Mouse (Mus musculus) MEL (cell line): ENCODE measurements around the gene Zkscan17. TPM values are rescaled to one million over a fixed set of nuclear protein-coding genes. Genes with fewer than 3 reads are reported as not detected.

Experiments
- DNase-seq: peaks from one replicate; pipeline ENCODE4 v3.0.0; 2011; ENCODE audit warnings: low read depth, low spot score
- H3K27ac ChIP-seq: 2 replicates; pipeline ENCODE4 v1.5.1; 2012; ENCODE audit warnings: low read depth, mild to moderate bottlenecking, control low read depth, low read length, moderate library complexity; ENCODE audit not compliant: control insufficient read depth
- H3K27me3 ChIP-seq, 2 experiments: fragments of 150-350 bp in 1 of 2; sonication (generic) in 1 of 2; 2 replicates each; pipeline ENCODE4 v1.6.1; 2012; ENCODE audit warnings: low read length in 2 of 2, mild to moderate bottlenecking in 2 of 2, improper control_type of control experiment in 1 of 2, moderate library complexity in 1 of 2; ENCODE audit not compliant: insufficient read depth in 2 of 2, control insufficient read depth in 1 of 2
- H3K36me3 ChIP-seq, 2 experiments: 2 replicates each; pipeline ENCODE4 v1.6.1; 2012 to 2014; ENCODE audit warnings: low read length in 2 of 2, improper control_type of control experiment in 1 of 2, inconsistent platforms in 1 of 2, mild to moderate bottlenecking in 1 of 2; ENCODE audit not compliant: insufficient read depth in 2 of 2, control insufficient read depth in 1 of 2
- H3K4me1 ChIP-seq, 2 experiments: fragments of 150-350 bp in 1 of 2; sonication (generic) in 1 of 2; 2 replicates each; pipeline ENCODE4 v1.6.1; 2012; ENCODE audit warnings: low read length in 2 of 2, improper control_type of control experiment in 1 of 2, mild to moderate bottlenecking in 1 of 2; ENCODE audit not compliant: insufficient read depth in 2 of 2, control insufficient read depth in 1 of 2
- H3K4me3 ChIP-seq, 2 experiments: fragments of 150-350 bp in 1 of 2; sonication (generic) in 1 of 2; 2 replicates each; pipeline ENCODE4 v1.5.1; 2012; ENCODE audit warnings: low read depth in 2 of 2, low read length in 2 of 2, mild to moderate bottlenecking in 2 of 2, moderate library complexity in 2 of 2, control low read depth in 1 of 2, improper control_type of control experiment in 1 of 2; ENCODE audit not compliant: control insufficient read depth in 1 of 2, insufficient read depth in 1 of 2
- H3K79me2 ChIP-seq: 2 replicates; pipeline ENCODE4 v1.6.1; 2012; ENCODE audit warnings: mild to moderate bottlenecking, low read length, moderate library complexity; ENCODE audit not compliant: control insufficient read depth, poor library complexity, insufficient read depth
- H3K9ac ChIP-seq: 2 replicates; pipeline ENCODE4 v1.6.1; 2012; ENCODE audit warnings: low read depth, mild to moderate bottlenecking, control low read depth, low read length, moderate library complexity; ENCODE audit not compliant: control insufficient read depth, poor library complexity, severe bottlenecking
- H3K9me3 ChIP-seq: fragments of 150-350 bp; sonication (generic); replicated peaks from 2 replicates; pipeline ENCODE4 v1.6.1; 2012; ENCODE audit warnings: mild to moderate bottlenecking, low read length, improper control_type of control experiment, moderate library complexity; ENCODE audit not compliant: insufficient read depth
- CTCF ChIP-seq, 3 experiments: IDR thresholded peaks in 2 of 3; conservative IDR thresholded peaks in 1 of 3; 2 replicates each; pipeline ENCODE4 v1.5.1; 2011 to 2012; ENCODE audit warnings: low read length in 3 of 3, low read depth in 2 of 3, mild to moderate bottlenecking in 2 of 3, improper control_type of control experiment in 1 of 3, inconsistent platforms in 1 of 3, mixed read lengths in 1 of 3, moderate library complexity in 1 of 3; ENCODE audit not compliant: control insufficient read depth in 1 of 3, insufficient read depth in 1 of 3, poor library complexity in 1 of 3, severe bottlenecking in 1 of 3
- GABPA ChIP-seq: IDR thresholded peaks from 2 replicates; pipeline ENCODE4 v1.6.1; 2012; ENCODE audit warnings: low read depth, mild to moderate bottlenecking, inconsistent platforms, low read length, improper control_type of control experiment, moderate library complexity
- GATA1 ChIP-seq: IDR thresholded peaks from 2 replicates; pipeline ENCODE4 v1.6.1; 2011; ENCODE audit warnings: low read depth, low read length, improper control_type of control experiment
- MXI1 ChIP-seq: IDR thresholded peaks from 2 replicates; pipeline ENCODE4 v1.6.1; 2011; ENCODE audit warnings: mild to moderate bottlenecking, low read depth, low read length, improper control_type of control experiment
- MYC ChIP-seq: IDR thresholded peaks from 2 replicates; pipeline ENCODE4 v1.6.1; 2011; ENCODE audit warnings: low read depth, mild to moderate bottlenecking, low read length, improper control_type of control experiment, moderate library complexity
- NRF1 ChIP-seq: IDR thresholded peaks from 2 replicates; pipeline ENCODE4 v1.6.1; 2014; ENCODE audit warnings: low read depth, mild to moderate bottlenecking, inconsistent platforms, low read length, improper control_type of control experiment, moderate library complexity; ENCODE audit not compliant: poor library complexity, insufficient read depth, severe bottlenecking
- POLR2A ChIP-seq, 2 experiments: IDR thresholded peaks; 2 replicates each; pipeline ENCODE4 v1.6.1; 2011 to 2012; ENCODE audit warnings: low read length in 2 of 2, mild to moderate bottlenecking in 2 of 2, control low read depth in 1 of 2, improper control_type of control experiment in 1 of 2, low read depth in 1 of 2, moderate library complexity in 1 of 2; ENCODE audit not compliant: control insufficient read depth in 1 of 2, insufficient read depth in 1 of 2, poor library complexity in 1 of 2
- RAD21 ChIP-seq: IDR thresholded peaks from 2 replicates; pipeline ENCODE4 v1.6.1; 2011; ENCODE audit warnings: mild to moderate bottlenecking, low read depth, low read length, improper control_type of control experiment
- SIN3A ChIP-seq: IDR thresholded peaks from 2 replicates; pipeline ENCODE4 v1.6.1; 2012; ENCODE audit warnings: low read length, improper control_type of control experiment, inconsistent platforms
- TCF12 ChIP-seq: IDR thresholded peaks from 2 replicates; pipeline ENCODE4 v1.6.1; 2014; ENCODE audit warnings: low read depth, mild to moderate bottlenecking, inconsistent platforms, low read length, improper control_type of control experiment, moderate library complexity
- UBTF ChIP-seq: IDR thresholded peaks from 2 replicates; pipeline ENCODE4 v1.6.1; 2012; ENCODE audit warnings: low read depth, mild to moderate bottlenecking, inconsistent platforms, low read length, improper control_type of control experiment, moderate library complexity, borderline replicate concordance; ENCODE audit not compliant: insufficient read depth
- ZKSCAN1 ChIP-seq: IDR thresholded peaks from 2 replicates; pipeline ENCODE4 v1.6.1; 2012; ENCODE audit warnings: low read depth, mild to moderate bottlenecking, inconsistent platforms, low read length, improper control_type of control experiment, moderate library complexity
- ZNF384 ChIP-seq: IDR thresholded peaks from 2 replicates; pipeline ENCODE4 v1.6.1; 2012; ENCODE audit warnings: low read depth, mild to moderate bottlenecking, inconsistent platforms, low read length, improper control_type of control experiment
- polyA plus RNA-seq, 2 experiments: library from polyadenylated mRNA; stranded (reverse) in 1 of 2; unstranded in 1 of 2; fragments of >175 nt in 1 of 2; fragments of >200 nt in 1 of 2; gene quantifications; 2 replicates each; pipeline versions ENCODE4 v1.2.1 to v1.2.4; 2012; ENCODE audit warnings: low replicate concordance in 2 of 2, low read depth in 1 of 2; ENCODE audit not compliant: insufficient read length in 2 of 2, insufficient read depth in 1 of 2, missing spikeins in 1 of 2
- total RNA-seq: library from RNA; depleted of rRNA; stranded (reverse); fragments of 300-350 nt; gene quantifications from 2 replicates; pipeline ENCODE4 v1.2.3, GENCODE M21; 2012

Gene Zkscan17
- total and polyA plus RNA-seq, 3 experiments = 31.7 to 49.6 TPM; not detected in 1

GRCm38 (mm10) chr11:59518226-59518625 lies 8.3 kb downstream of the Zkscan17 start (continued):
- peak; percentile 81 for TF ChIP-seq ZNF384
- TF ChIP-seq, all 39 proteins: peak for 10

DNA sequence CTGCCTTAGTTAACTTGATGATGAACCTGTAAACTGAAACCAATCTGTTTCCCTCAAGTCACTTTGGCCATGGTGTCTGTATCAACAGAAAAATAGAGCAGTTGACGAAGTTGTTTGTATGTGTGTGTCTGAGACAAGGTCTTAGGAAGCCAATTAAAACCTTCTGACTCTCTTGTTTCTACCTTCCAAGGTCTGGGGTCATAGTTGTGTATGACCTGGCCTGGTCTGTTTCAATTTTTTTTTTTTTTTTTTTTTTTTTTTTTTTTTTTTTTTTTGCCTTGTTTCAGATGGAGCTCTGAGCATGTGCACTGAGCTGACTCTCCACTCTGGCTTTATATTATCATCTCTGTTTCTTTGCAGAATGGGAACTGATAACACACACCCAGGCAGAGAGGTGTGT lies 9.1 kb downstream of the Zkscan17 start:
- Histone ChIP-seq H3K9ac (no peak overlapping the region), H3K79me2 (no peaks in the 10 kb centered on the region), H3K9me3 (no peaks in the 10 kb centered on the region), H3K27me3 (peaks cover 0 to 3% of the 10 kb centered on the region in 2 experiments; a peak in 1 of 4 replicates), H3K4me1 (peaks cover 0 to 16% of the 10 kb centered on the region in 2 experiments; a peak in 3 of 4 replicates), H3K4me3 (no peak overlapping the region), H3K27ac (no peak overlapping the region), H3K36me3 (peaks cover 0 to 14% of the 10 kb centered on the region in 2 experiments; a peak in 2 of 4 replicates)
- no peak for DNase-seq
- TF ChIP-seq GABPA = no peak
- TF ChIP-seq TCF12 = 0 out of 2 replicates have a peak, but pooled peaks have one; percentile 5
- no peak for TF ChIP-seq POLR2A (IDR thresholded peaks at IDR 0.05; ENCODE audit: control insufficient read depth in 1 of 2, insufficient read depth in 1 of 2, low read depth in 1 of 2, low read length in 2 of 2, poor library complexity in 1 of 2)
- 0 out of 2 replicates have a peak, but pooled peaks have one; percentile 26 for TF ChIP-seq MYC
- no peak for TF ChIP-seq RAD21
- TF ChIP-seq ZNF384 = peak; percentile 96
- peak; percentile 49 for TF ChIP-seq NRF1
- TF ChIP-seq GATA1 = peak; percentile 36; the same call in 1 of the 2 replicates

GRCm38 (mm10) chr11:59514789-59515188 lies 11.8 kb downstream of the Zkscan17 start:
- no peak overlapping the region for H3K4me3 ChIP-seq
- DNase-seq = no peak
- peaks cover 0 to 16% of the 10 kb centered on the region in 2 experiments; a peak in 3 of 4 replicates for H3K4me1 ChIP-seq
- no peaks in the 10 kb centered on the region for H3K9me3 ChIP-seq
- H3K36me3 ChIP-seq = peaks cover 0 to 14% of the 10 kb centered on the region in 2 experiments; a peak in 2 of 4 replicates
- no peaks in the 10 kb centered on the region for H3K79me2 ChIP-seq
- H3K27ac ChIP-seq = no peak overlapping the region
- no peak overlapping the region for H3K9ac ChIP-seq
- TF ChIP-seq UBTF = no peak
- TF ChIP-seq MXI1 = no peak
- TF ChIP-seq CTCF (IDR thresholded peaks at IDR 0.05 in 2 of 3, conservative IDR thresholded peaks at IDR 0.05 in 1 of 3; ENCODE audit: control insufficient read depth in 1 of 3, insufficient read depth in 1 of 3, low read depth in 2 of 3, low read length in 3 of 3, poor library complexity in 1 of 3, severe bottlenecking in 1 of 3) = no peak
- TF ChIP-seq SIN3A = no peak
- no peak for TF ChIP-seq ZKSCAN1
- TF ChIP-seq, all 39 proteins: peak for 0
- no peaks in the 10 kb centered on the region for H3K27me3 ChIP-seq
